ENCODE assay signal across 17 mouse cellular contexts in genomic region chr7:75440241-75440640, GRCm38 (mm10).
"Had no signal": no experiment of that assay in that cellular context is flagged by ENCODE, and none has a peak within 500 bp of the region (broad histone marks: within the 10 kb centered on the region; RNA-seq: fewer than 3 reads in every experiment).

No protein-coding gene starts in this region.

- H3K4me1 ChIP-seq: lung, embryonic 15.5 days; megakaryocyte, embryonic 14.5 days; midbrain, embryonic 12.5 days; midbrain, embryonic 15.5 days; neural tube, embryonic 12.5 days; stomach, embryonic 15.5 days had no signal

- H3K9me3 ChIP-seq: lung, embryonic 15.5 days; midbrain, embryonic 12.5 days; midbrain, embryonic 15.5 days; stomach, embryonic 15.5 days had no signal

- H3K4me3 ChIP-seq: lung, embryonic 15.5 days; megakaryocyte, embryonic 14.5 days; midbrain, embryonic 12.5 days; midbrain, embryonic 15.5 days; neural tube, embryonic 12.5 days; stomach, embryonic 15.5 days had no signal

- H3K9ac ChIP-seq: liver, postnatal 0 days; lung, embryonic 15.5 days; midbrain, embryonic 12.5 days; midbrain, embryonic 15.5 days; neural tube, embryonic 12.5 days; stomach, embryonic 15.5 days had no signal

- DNase-seq: liver, postnatal 0 days; lung, adult 2 months; lung, postnatal 14 days; lung, postnatal 36 days; right cerebral cortex, postnatal 14 days; thymus, adult 2 months; thymus, postnatal 25 days; thymus, postnatal 4 days had no signal

- H3K4me2 ChIP-seq: lung, embryonic 15.5 days; midbrain, embryonic 12.5 days; midbrain, embryonic 15.5 days; neural tube, embryonic 12.5 days; stomach, embryonic 15.5 days had no signal

- ATAC-seq: liver, postnatal 0 days; lung, postnatal 0 days; midbrain, embryonic 15.5 days had no signal

- H3K36me3 ChIP-seq: lung, embryonic 15.5 days; midbrain, embryonic 12.5 days; midbrain, embryonic 15.5 days; neural tube, embryonic 12.5 days; stomach, embryonic 15.5 days had no signal

- H3K27me3 ChIP-seq: lung, embryonic 15.5 days; megakaryocyte, embryonic 14.5 days; midbrain, embryonic 12.5 days; midbrain, embryonic 15.5 days; neural tube, embryonic 12.5 days; stomach, embryonic 15.5 days had no signal

- H3K27ac ChIP-seq: lung, embryonic 15.5 days; macrophage; midbrain, embryonic 12.5 days; midbrain, embryonic 15.5 days; neural tube, embryonic 12.5 days; stomach, embryonic 15.5 days; stomach, postnatal 0 days had no signal
